ENCODE assay signal across 26 mouse cellular contexts in genomic region chr3:132838656-132839417, GRCm38 (mm10).
"Had no signal": no experiment of that assay in that cellular context is flagged by ENCODE, and none has a peak within 500 bp of the region (broad histone marks: within the 10 kb centered on the region; RNA-seq: fewer than 3 reads in every experiment).

No protein-coding gene starts in this region.

- H3K4me1 ChIP-seq: embryonic facial prominence, embryonic 10.5 days; embryonic facial prominence, embryonic 12.5 days; embryonic facial prominence, embryonic 15.5 days; forebrain, embryonic 12.5 days; forebrain, embryonic 13.5 days; forebrain, embryonic 15.5 days had no signal

- H3K9me3 ChIP-seq: embryonic facial prominence, embryonic 10.5 days; embryonic facial prominence, embryonic 12.5 days; embryonic facial prominence, embryonic 13.5 days; embryonic facial prominence, embryonic 15.5 days; forebrain, embryonic 10.5 days; forebrain, embryonic 12.5 days; forebrain, embryonic 13.5 days; forebrain, embryonic 15.5 days had no signal

- H3K4me2 ChIP-seq: embryonic facial prominence, embryonic 12.5 days; embryonic facial prominence, embryonic 13.5 days; embryonic facial prominence, embryonic 15.5 days; forebrain, embryonic 12.5 days; forebrain, embryonic 13.5 days; forebrain, embryonic 15.5 days had no signal

- ATAC-seq: forebrain, embryonic 13.5 days; forebrain, embryonic 14.5 days; forebrain, embryonic 15.5 days; forebrain, embryonic 16.5 days; forebrain, postnatal 0 days had no signal

- H3K27me3 ChIP-seq: embryonic facial prominence, embryonic 12.5 days; embryonic facial prominence, embryonic 13.5 days; embryonic facial prominence, embryonic 15.5 days; forebrain, embryonic 12.5 days; forebrain, embryonic 13.5 days; forebrain, embryonic 15.5 days had no signal

- H3K4me3 ChIP-seq: embryonic facial prominence, embryonic 10.5 days; embryonic facial prominence, embryonic 12.5 days; embryonic facial prominence, embryonic 13.5 days; embryonic facial prominence, embryonic 15.5 days; erythroblast, embryonic 14.5 days; forebrain, embryonic 10.5 days; forebrain, embryonic 12.5 days; forebrain, embryonic 13.5 days; forebrain, embryonic 15.5 days; gastrocnemius, adult 2 months; heart, adult 2 months had no signal

- DNase-seq: cerebellum, adult 8-10 months; cerebellum, adult 9-10 months; cerebellum, adult 9-11 months; cerebellum, postnatal 10 days; cerebellum, postnatal 14 days; cerebellum, postnatal 36 days; embryo, embryonic 11 days; forebrain, postnatal 0 days; gastrocnemius, adult 2 months; gastrocnemius, postnatal 10 days; gastrocnemius, postnatal 14 days; gastrocnemius, postnatal 25 days; gastrocnemius, postnatal 36 days; heart, adult 18-20 months; heart, adult 2 months had no signal

- H3K9ac ChIP-seq: embryonic facial prominence, embryonic 12.5 days; embryonic facial prominence, embryonic 13.5 days; embryonic facial prominence, embryonic 15.5 days; forebrain, embryonic 12.5 days; forebrain, embryonic 13.5 days; forebrain, embryonic 15.5 days; forebrain, postnatal 0 days had no signal

- H3K27ac ChIP-seq: embryonic facial prominence, embryonic 10.5 days; embryonic facial prominence, embryonic 12.5 days; embryonic facial prominence, embryonic 13.5 days; embryonic facial prominence, embryonic 15.5 days; forebrain, embryonic 10.5 days; forebrain, embryonic 12.5 days; forebrain, embryonic 13.5 days; forebrain, embryonic 15.5 days; gastrocnemius, adult 2 months; heart, adult 2 months had no signal
